ENCODE assay signal across 16 mouse cellular contexts in the genomic region with DNA sequence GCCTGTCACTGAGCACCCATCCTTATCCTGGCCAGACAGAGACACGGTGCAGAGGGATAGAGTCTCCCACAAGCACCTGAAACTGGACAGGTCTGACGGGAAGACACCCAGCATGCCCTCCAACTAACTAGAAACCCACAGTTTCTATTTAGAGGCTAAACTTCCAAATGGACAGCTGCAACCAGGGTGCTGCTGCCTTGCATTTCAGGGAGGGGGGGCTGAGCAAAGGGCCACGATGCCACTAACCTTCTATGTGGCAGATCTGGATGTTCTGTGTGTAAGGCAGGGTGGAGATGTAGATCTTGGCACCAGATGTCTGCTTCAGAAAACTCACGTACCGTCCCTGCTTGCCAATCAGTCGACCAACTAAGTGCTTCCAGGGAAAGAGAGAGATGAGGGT. TPM values are rescaled to one million over a fixed set of nuclear protein-coding genes. Genes with fewer than 3 reads are reported as not detected.
"Had no signal": no experiment of that assay in that cellular context is flagged by ENCODE, and none has a peak within 500 bp of the region (broad histone marks: within the 10 kb centered on the region; RNA-seq: fewer than 3 reads in every experiment).

No protein-coding gene starts in this region.

- H3K9me3 ChIP-seq: midbrain, embryonic 10.5 days; midbrain, embryonic 12.5 days; neural tube, embryonic 12.5 days; stomach, embryonic 15.5 days had no signal

- H3K27ac ChIP-seq: midbrain, embryonic 10.5 days; midbrain, embryonic 12.5 days; neural tube, embryonic 12.5 days; stomach, embryonic 15.5 days; stomach, postnatal 0 days had no signal

- ATAC-seq: midbrain, embryonic 16.5 days had no signal

- H3K27me3 ChIP-seq: midbrain, embryonic 12.5 days; neural tube, embryonic 12.5 days; stomach, embryonic 15.5 days had no signal

- H3K9ac ChIP-seq: lung, embryonic 14.5 days; midbrain, embryonic 12.5 days; neural tube, embryonic 12.5 days; stomach, embryonic 15.5 days had no signal

- DNase-seq: lung, adult 18-20 months; lung, embryonic 14.5 days; lung, postnatal 10 days; lung, postnatal 4 days; midbrain, embryonic 14.5 days; right cerebral cortex, postnatal 14 days; thymus, adult 2 months; thymus, postnatal 25 days; thymus, postnatal 4 days had no signal

- H3K4me2 ChIP-seq: lung, embryonic 14.5 days; midbrain, embryonic 12.5 days; neural tube, embryonic 12.5 days; stomach, embryonic 15.5 days had no signal

- H3K4me3 ChIP-seq: midbrain, embryonic 10.5 days; midbrain, embryonic 12.5 days; neural tube, embryonic 12.5 days; stomach, embryonic 15.5 days had no signal

- H3K4me1 ChIP-seq: midbrain, embryonic 10.5 days; midbrain, embryonic 12.5 days; neural tube, embryonic 12.5 days had no signal

RNA-seq across cellular contexts. Expression of a gene that starts 25.0 kb away (rescaled TPM):
- total RNA-seq: neutrophil, adult 5-6 weeks had no signal
